Mouse (Mus musculus): ENCODE data around the gene Anxa5. TPM values are rescaled to one million over a fixed set of nuclear protein-coding genes. Genes with fewer than 3 reads are reported as not detected.

Gene Anxa5
- polyA plus RNA-seq (2014; fragmentation: Nextera tagmentation; extraction: Ambion mirVana): 19.8 and 49.1 TPM in 2 replicates

GRCm38 (mm10) chr3:36475532-36476087 is at the start of gene Anxa5, which contains the start of gene 1810062G17Rik:
Gene Anxa5 (minus strand): TSS chr3:36475894.
Gene 1810062G17Rik (plus strand): TSS chr3:36475937.
- ATAC-seq (ENCODE audit: low FRiP score, low TSS enrichment): peak; percentile 93
- H3K4me1 ChIP-seq (ENCODE audit: control insufficient read depth, insufficient read depth, low read length): peaks cover 12% of the 10 kb centered on the region; the same call in 1 of the 2 replicates
- no peaks in the 10 kb centered on the region for H3K36me3 ChIP-seq (ENCODE audit: control insufficient read depth, insufficient read depth, low read length)
- peak within 1 kb of the TSS; percentile 60 for H3K9ac ChIP-seq (replicated peaks; ENCODE audit: low read length)
- H3K27me3 ChIP-seq (ENCODE audit: control insufficient read depth, insufficient read depth, low read length): no peaks in the 10 kb centered on the region
- peak within 1 kb of the TSS; percentile 61 for H3K4me3 ChIP-seq (replicated peaks; ENCODE audit: low read depth, low read length)
- H3K4me2 ChIP-seq (ENCODE audit: low read length): peak within 1 kb of the TSS; percentile 98
- no peak within 1 kb of the TSS; the same call in 1 of the 2 replicates for H3K27ac ChIP-seq (replicated peaks; ENCODE audit: low read depth, low read length)
- H3K9me3 ChIP-seq (ENCODE audit: control insufficient read depth, low read length): no peaks in the 10 kb centered on the region
- peak; percentile 89 for DNase-seq
- under 1% methylated on average over 32 of the region's 32 CpGs for WGBS

DNA sequence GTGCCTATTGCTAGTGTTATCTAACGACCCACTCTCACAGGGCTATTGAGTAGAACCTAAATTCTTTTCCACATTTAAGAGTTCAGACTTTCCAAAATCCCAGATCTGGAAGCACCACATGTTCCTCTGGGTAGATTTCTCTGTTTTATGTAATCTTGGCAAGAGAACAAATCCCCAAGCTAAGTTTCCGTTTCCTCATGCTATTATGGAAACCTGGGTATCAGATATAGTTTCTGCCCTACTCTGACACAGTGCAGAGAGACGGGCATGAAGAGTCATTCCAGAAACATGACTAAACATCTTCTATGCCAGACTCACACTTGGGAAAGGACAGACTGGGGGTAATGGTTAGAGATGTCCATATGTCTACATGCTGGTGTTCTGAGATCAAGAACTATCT is 48.8 kb upstream of the Anxa5 start:
- Histone ChIP-seq H3K36me3 (ENCODE audit: control insufficient read depth, insufficient read depth, low read length) (no peaks in the 10 kb centered on the region), H3K9me3 (ENCODE audit: control insufficient read depth, low read length) (no peaks in the 10 kb centered on the region), H3K4me3 (replicated peaks; ENCODE audit: low read depth, low read length) (no peak overlapping the region), H3K9ac (replicated peaks; ENCODE audit: low read length) (no peak overlapping the region), H3K27ac (replicated peaks; ENCODE audit: low read depth, low read length) (no peak overlapping the region), H3K4me1 (ENCODE audit: control insufficient read depth, insufficient read depth, low read length) (peaks cover 3% of the 10 kb centered on the region; the same call in 1 of the 2 replicates), H3K4me2 (ENCODE audit: low read length) (no peak overlapping the region), H3K27me3 (ENCODE audit: control insufficient read depth, insufficient read depth, low read length) (peaks cover 15% of the 10 kb centered on the region; the same call in 1 of the 2 replicates)
- DNase-seq: no peak
- no peak for ATAC-seq (ENCODE audit: low FRiP score, low TSS enrichment)
- WGBS: 91% methylated on average over 3 of the region's 3 CpGs

GRCm38 (mm10) chr3:36522137-36522536 is 46.4 kb upstream of the Anxa5 start:
- H3K4me2 ChIP-seq (ENCODE audit: low read length): peak overlapping the region; percentile 99; the same call in 1 of the 2 replicates
- DNase-seq (no peak), ATAC-seq (ENCODE audit: low FRiP score, low TSS enrichment) (no peak)
- H3K4me3 ChIP-seq (replicated peaks; ENCODE audit: low read depth, low read length): no peak overlapping the region
- no peak overlapping the region for H3K27ac ChIP-seq (replicated peaks; ENCODE audit: low read depth, low read length)
- 3% methylated on average over 4 of the region's 4 CpGs for WGBS
- H3K9ac ChIP-seq (replicated peaks; ENCODE audit: low read length): no peak overlapping the region
- H3K9me3 ChIP-seq (ENCODE audit: control insufficient read depth, low read length): no peaks in the 10 kb centered on the region
- H3K27me3 ChIP-seq (ENCODE audit: control insufficient read depth, insufficient read depth, low read length): peaks cover 15% of the 10 kb centered on the region; the same call in 1 of the 2 replicates
- H3K4me1 ChIP-seq (ENCODE audit: control insufficient read depth, insufficient read depth, low read length): peaks cover 3% of the 10 kb centered on the region; the same call in 1 of the 2 replicates
- H3K36me3 ChIP-seq (ENCODE audit: control insufficient read depth, insufficient read depth, low read length): no peaks in the 10 kb centered on the region

DNA sequence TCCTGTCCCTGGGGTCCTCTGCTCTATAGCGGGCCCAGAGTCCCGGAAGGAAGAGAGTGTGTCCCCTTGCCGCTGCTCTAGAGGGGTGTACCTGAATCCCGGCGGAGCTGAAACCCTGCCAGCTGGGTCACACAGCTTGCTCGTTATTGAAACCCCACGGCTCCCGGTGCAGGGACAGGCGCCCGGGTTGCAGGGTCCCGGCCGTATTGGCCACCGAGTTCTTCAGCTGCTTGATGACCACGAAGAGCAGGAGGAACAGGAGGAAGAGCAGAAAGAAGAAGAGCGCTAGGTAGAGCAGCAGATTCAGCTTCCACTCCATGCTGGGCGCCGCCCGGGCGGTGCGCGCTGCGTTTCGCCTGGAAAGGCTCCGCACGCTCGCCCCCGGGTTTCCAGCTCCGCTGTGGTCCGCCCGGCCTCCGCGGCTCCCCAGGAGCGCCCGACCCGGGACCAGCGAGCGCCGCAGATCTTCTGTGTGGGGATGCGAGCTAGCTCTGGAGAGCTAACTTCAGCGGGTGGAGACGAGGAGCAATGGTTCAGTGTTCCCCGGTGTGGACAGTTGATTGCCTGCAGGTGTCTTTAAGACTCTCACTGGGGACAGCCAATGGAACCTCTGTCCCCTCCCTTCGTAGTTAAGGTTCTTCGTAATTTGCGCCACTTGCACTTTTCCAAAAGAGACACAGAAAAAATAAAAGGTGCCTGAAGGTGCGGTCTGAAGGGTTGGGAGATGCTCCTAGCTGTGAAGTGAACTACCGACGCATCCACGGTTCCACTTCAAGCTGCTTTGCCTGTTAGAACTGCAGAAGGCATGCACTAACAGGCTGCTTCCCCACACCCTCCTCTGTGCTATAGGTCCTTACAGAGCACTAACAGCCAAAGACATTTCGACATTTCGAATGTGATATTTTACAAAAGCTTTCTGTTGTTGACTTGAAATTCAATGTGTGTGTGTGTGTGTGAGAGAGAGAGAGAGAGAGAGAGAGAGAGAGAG is 45.7 kb upstream of the Anxa5 start, which contains the start of gene Gm11549:
Gene Gm11549, minus strand, starts transcription at position 741 of the 988 bp plus-strand sequence.
- H3K9ac ChIP-seq (replicated peaks; ENCODE audit: low read length): peak within 1 kb of the TSS; percentile 63
- peak within 1 kb of the TSS; percentile 99 for H3K4me2 ChIP-seq (ENCODE audit: low read length)
- peaks cover 15% of the 10 kb centered on the region; the same call in 1 of the 2 replicates for H3K27me3 ChIP-seq (ENCODE audit: control insufficient read depth, insufficient read depth, low read length)
- ATAC-seq (ENCODE audit: low FRiP score, low TSS enrichment): peak; percentile 70
- peak within 1 kb of the TSS; percentile 56 for H3K4me3 ChIP-seq (replicated peaks; ENCODE audit: low read depth, low read length)
- H3K4me1 ChIP-seq (ENCODE audit: control insufficient read depth, insufficient read depth, low read length): peaks cover 3% of the 10 kb centered on the region; the same call in 1 of the 2 replicates
- no peaks in the 10 kb centered on the region for H3K9me3 ChIP-seq (ENCODE audit: control insufficient read depth, low read length)
- H3K27ac ChIP-seq (replicated peaks; ENCODE audit: low read depth, low read length): no peak within 1 kb of the TSS
- under 1% methylated on average over 50 of the region's 51 CpGs for WGBS
- H3K36me3 ChIP-seq (ENCODE audit: control insufficient read depth, insufficient read depth, low read length): no peaks in the 10 kb centered on the region
- DNase-seq: peak; percentile 76

DNA sequence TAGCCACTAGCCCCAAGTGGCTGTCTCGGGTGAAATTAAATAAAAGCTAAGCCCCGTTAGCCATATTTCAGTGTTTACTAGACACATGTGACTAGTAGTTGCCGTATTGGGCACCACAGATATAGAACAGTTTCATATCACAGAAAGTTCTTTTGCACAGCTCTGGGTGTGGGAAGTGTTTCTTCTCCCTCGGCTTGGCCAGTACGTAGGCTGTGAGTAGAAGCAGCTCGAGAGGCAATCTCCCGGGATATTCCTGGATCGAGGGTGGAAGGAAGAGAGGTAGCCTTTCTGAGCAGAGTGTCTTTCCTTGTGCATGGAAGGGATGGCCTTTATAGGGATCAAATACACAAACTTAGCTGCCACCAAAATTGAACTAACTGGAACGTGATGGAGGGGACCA is 40.5 kb upstream of the Anxa5 start:
- Histone ChIP-seq H3K36me3 (ENCODE audit: control insufficient read depth, insufficient read depth, low read length) (no peaks in the 10 kb centered on the region), H3K9me3 (ENCODE audit: control insufficient read depth, low read length) (no peaks in the 10 kb centered on the region)
- ATAC-seq (ENCODE audit: low FRiP score, low TSS enrichment): no peak

GRCm38 (mm10) chr3:36511491-36511890 is 35.8 kb upstream of the Anxa5 start:
- no peak for ATAC-seq (ENCODE audit: low FRiP score, low TSS enrichment)
- H3K4me1 ChIP-seq (ENCODE audit: control insufficient read depth, insufficient read depth, low read length): no peaks in the 10 kb centered on the region
- no peak overlapping the region for H3K9ac ChIP-seq (replicated peaks; ENCODE audit: low read length)
- H3K4me2 ChIP-seq (ENCODE audit: low read length): no peak overlapping the region
- no peaks in the 10 kb centered on the region for H3K36me3 ChIP-seq (ENCODE audit: control insufficient read depth, insufficient read depth, low read length)
- H3K4me3 ChIP-seq (replicated peaks; ENCODE audit: low read depth, low read length): no peak overlapping the region
- H3K9me3 ChIP-seq (ENCODE audit: control insufficient read depth, low read length): no peaks in the 10 kb centered on the region
- no peak overlapping the region for H3K27ac ChIP-seq (replicated peaks; ENCODE audit: low read depth, low read length)
- WGBS: 89% methylated on average over 6 of the region's 6 CpGs
- no peaks in the 10 kb centered on the region for H3K27me3 ChIP-seq (ENCODE audit: control insufficient read depth, insufficient read depth, low read length)
- no peak for DNase-seq

More for the DNA sequence above, 40.5 kb upstream of the Anxa5 start:
- H3K27ac ChIP-seq (replicated peaks; ENCODE audit: low read depth, low read length): no peak overlapping the region
- 93% methylated on average over 9 of the region's 9 CpGs for WGBS
- H3K9ac ChIP-seq (replicated peaks; ENCODE audit: low read length): no peak overlapping the region
- no peak overlapping the region for H3K4me3 ChIP-seq (replicated peaks; ENCODE audit: low read depth, low read length)
- no peak for DNase-seq
- peaks cover 3% of the 10 kb centered on the region; the same call in 1 of the 2 replicates for H3K4me1 ChIP-seq (ENCODE audit: control insufficient read depth, insufficient read depth, low read length)
- H3K27me3 ChIP-seq (ENCODE audit: control insufficient read depth, insufficient read depth, low read length): peaks cover 6% of the 10 kb centered on the region; the same call in 1 of the 2 replicates
- H3K4me2 ChIP-seq (ENCODE audit: low read length): no peak overlapping the region

GRCm38 (mm10) chr3:36505809-36506735 is 30.4 kb upstream of the Anxa5 start:
- Histone ChIP-seq H3K27me3 (ENCODE audit: control insufficient read depth, insufficient read depth, low read length) (no peaks in the 10 kb centered on the region), H3K9me3 (ENCODE audit: control insufficient read depth, low read length) (no peaks in the 10 kb centered on the region), H3K4me3 (replicated peaks; ENCODE audit: low read depth, low read length) (no peak overlapping the region), H3K27ac (replicated peaks; ENCODE audit: low read depth, low read length) (0 out of 2 replicates have a peak overlapping the region, but pooled peaks have one; percentile 46), H3K4me1 (ENCODE audit: control insufficient read depth, insufficient read depth, low read length) (no peaks in the 10 kb centered on the region), H3K4me2 (ENCODE audit: low read length) (no peak overlapping the region), H3K9ac (replicated peaks; ENCODE audit: low read length) (no peak overlapping the region), H3K36me3 (ENCODE audit: control insufficient read depth, insufficient read depth, low read length) (no peaks in the 10 kb centered on the region)
- DNase-seq: peak; percentile 37
- ATAC-seq (ENCODE audit: low FRiP score, low TSS enrichment): no peak; the same call in 1 of the 2 replicates
- WGBS: 46% methylated on average over 10 of the region's 10 CpGs

Data from midbrain, embryonic 14.5 days (tissue).